Mouse (Mus musculus): Measurements from ENCODE around the gene Cys1. TPM values are rescaled to one million over a fixed set of nuclear protein-coding genes. Genes with fewer than 3 reads are reported as not detected.

Gene Cys1
- 0.90 and 1.0 TPM in 2 replicates for polyA plus RNA-seq (2015; fragmentation: Nextera tagmentation; extraction: Ambion mirVana)

DNA sequence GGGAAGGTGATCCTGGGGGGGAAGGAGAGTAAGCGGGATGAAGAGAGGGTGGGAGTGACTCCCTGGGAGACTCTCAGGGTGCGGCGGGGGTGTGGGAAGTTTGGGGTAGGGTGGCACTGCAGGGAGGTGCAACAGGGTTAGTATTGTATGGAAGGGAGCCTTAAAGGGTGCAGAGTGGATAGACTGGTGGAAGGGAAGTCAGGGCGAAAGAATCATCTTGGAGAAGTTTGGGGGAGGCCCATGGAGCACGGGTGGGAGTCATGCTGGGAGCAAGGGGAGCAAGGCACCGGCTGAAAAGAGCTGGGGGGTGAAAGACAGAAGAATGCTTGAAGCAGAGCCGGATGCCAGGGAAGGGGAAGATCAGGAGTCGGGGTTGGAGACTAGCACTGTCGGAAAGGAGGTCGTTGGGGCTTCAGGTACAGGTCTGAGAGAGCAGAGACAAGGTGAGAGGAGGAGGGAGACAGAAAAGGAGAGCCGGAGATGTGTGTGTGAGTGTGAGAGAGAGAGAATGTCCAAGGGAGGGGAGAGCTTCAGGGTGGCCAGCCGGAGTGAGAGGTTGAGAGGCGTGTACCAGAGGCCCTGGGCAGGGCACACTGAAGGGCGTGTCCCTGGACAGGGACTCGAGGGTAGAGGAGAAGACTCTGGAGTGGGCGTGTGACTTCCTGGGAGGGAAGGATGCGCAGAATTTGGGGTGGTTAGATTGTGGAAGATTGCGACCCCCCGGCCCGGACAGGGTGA, at the start of gene Cys1:
Gene Cys1 (minus strand): TSS at position 528 of the 738 bp plus-strand sequence.
- ATAC-seq = peak; percentile 66
- Histone ChIP-seq H3K4me1 (replicated peaks) (peaks cover 19% of the 10 kb centered on the region), H3K9me3 (no peaks in the 10 kb centered on the region), H3K27me3 (peaks cover 40% of the 10 kb centered on the region), H3K9ac (replicated peaks) (peak within 1 kb of the TSS; percentile 81), H3K4me2 (replicated peaks) (peak within 1 kb of the TSS; percentile 88), H3K36me3 (no peaks in the 10 kb centered on the region), H3K4me3 (replicated peaks) (peak within 1 kb of the TSS; percentile 65), H3K27ac (no peak within 1 kb of the TSS)
- WGBS = 4% methylated on average over 20 of the region's 20 CpGs

DNA sequence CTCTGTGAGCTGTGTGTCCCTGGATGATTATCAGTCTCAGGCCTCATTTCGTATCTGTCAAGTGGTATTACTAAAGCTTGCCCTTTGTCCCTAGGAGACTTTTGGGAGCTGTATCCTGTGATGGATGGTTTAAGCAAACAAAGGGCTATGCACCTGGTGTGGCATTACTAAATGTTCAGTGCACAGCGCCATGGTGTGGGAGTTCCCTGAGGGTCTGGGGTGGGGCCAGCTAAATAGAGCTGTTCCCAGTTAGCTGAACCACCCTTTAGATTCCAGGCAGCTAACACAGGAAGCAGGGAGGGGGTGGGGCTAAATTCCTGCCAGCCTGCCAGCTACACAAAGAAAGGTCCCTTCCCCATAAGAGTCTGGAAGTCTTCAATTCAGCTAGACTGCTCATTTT, 42.8 kb upstream of the Cys1 start:
- Histone ChIP-seq H3K9me3 (peaks cover 6% of the 10 kb centered on the region; the same call in 1 of the 2 replicates), H3K9ac (replicated peaks) (no peak overlapping the region), H3K4me3 (replicated peaks) (no peak overlapping the region), H3K27ac (0 out of 2 replicates have a peak overlapping the region, but pooled peaks have one; percentile 22), H3K27me3 (no peaks in the 10 kb centered on the region), H3K36me3 (no peaks in the 10 kb centered on the region), H3K4me1 (replicated peaks) (peaks cover 7% of the 10 kb centered on the region), H3K4me2 (replicated peaks) (0 out of 2 replicates have a peak overlapping the region, but pooled peaks have one; percentile 19)
- peak; percentile 89 for ATAC-seq
- 14% methylated on average over 2 of the region's 2 CpGs for WGBS

DNA sequence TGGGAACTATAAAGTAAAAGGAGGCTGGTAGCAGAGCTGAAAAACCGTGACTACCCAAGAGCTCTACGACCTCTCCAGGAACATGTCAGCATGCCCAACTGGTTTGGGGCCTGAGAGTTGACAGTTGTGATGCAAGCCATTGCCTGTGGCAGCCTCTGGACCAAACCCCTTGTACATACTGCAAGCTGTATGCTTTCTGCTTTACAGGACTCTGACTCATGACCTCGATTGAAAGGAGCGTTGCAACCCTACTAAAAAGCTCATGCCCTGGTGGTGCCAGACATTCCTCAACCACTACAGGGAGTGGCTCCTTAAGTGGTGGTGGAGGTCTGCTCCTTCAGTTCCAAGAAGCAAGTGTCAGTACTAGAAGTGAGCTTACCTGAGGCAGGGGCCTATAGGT, 42.2 kb upstream of the Cys1 start:
- Histone ChIP-seq H3K9me3 (0 out of 2 replicates have a peak, but pooled peaks cover 4% of the 10 kb centered on the region), H3K27ac (0 out of 2 replicates have a peak overlapping the region, but pooled peaks have one; percentile 22), H3K4me3 (replicated peaks) (no peak overlapping the region), H3K4me1 (replicated peaks) (peaks cover 7% of the 10 kb centered on the region), H3K4me2 (replicated peaks) (no peak overlapping the region), H3K9ac (replicated peaks) (no peak overlapping the region), H3K36me3 (no peaks in the 10 kb centered on the region), H3K27me3 (no peaks in the 10 kb centered on the region)
- WGBS = 82% methylated on average over 4 of the region's 4 CpGs
- ATAC-seq = 0 out of 2 replicates have a peak, but pooled peaks have one; percentile 43

DNA sequence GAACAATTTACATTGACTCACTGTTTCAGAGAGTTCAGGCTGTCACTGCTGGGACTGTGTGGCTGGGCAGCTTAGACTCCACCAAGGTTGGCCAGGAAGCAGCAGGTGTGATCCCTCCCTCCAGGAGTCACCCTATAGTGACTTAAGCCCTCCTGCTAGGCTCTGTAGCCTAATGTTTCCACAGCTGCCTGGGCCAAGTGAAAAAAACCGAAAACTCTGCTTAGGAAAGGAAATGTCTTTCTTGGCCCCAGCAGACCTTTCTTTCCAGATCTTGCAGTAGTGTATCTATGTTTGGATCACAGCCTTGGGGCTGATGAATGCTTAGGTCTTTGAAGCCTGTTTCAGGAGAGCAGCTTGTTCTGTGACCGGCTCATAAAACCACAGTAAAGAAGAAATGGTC, 41.8 kb upstream of the Cys1 start:
- no peak overlapping the region for H3K4me2 ChIP-seq (replicated peaks)
- no peaks in the 10 kb centered on the region for H3K36me3 ChIP-seq
- peaks cover 7% of the 10 kb centered on the region for H3K4me1 ChIP-seq (replicated peaks)
- no peak overlapping the region for H3K27ac ChIP-seq
- 71% methylated on average over 2 of the region's 2 CpGs for WGBS
- H3K4me3 ChIP-seq (replicated peaks) = no peak overlapping the region
- no peaks in the 10 kb centered on the region for H3K27me3 ChIP-seq
- ATAC-seq = no peak
- H3K9ac ChIP-seq (replicated peaks) = no peak overlapping the region
- H3K9me3 ChIP-seq = 0 out of 2 replicates have a peak, but pooled peaks cover 4% of the 10 kb centered on the region

DNA sequence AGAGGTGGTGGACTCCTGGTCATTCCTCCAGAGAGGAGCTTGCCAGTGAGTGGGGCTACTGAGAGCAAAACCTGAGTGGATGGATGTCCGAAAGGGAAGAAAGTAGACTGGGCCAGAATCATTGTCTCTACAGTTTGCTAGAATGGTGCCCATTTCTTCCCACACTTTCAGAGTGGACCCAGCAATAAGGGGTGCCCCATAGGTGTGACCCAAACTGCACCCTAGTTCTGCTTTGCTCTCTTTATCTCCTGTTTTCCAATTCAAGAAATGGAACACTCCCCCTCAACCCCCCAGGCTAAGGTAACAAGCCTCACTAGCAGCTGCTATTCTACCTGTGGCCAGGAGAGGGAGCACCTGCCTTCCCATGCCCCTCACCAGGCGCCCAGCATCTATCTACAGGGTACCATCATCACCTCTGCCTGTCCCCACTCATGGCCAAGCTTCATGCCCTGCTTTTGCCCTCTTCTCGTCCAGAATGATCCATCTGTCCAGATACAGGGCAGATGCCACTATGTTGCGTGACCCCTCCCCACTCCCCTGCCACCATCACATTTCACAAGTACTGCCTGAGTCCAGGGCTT, 35.2 kb upstream of the Cys1 start:
- WGBS = 49% methylated on average over 4 of the region's 4 CpGs
- Histone ChIP-seq H3K4me3 (replicated peaks) (no peak overlapping the region), H3K27me3 (no peaks in the 10 kb centered on the region), H3K4me2 (replicated peaks) (no peak overlapping the region), H3K9me3 (no peaks in the 10 kb centered on the region), H3K36me3 (peaks cover 9% of the 10 kb centered on the region; the same call in 1 of the 2 replicates), H3K9ac (replicated peaks) (no peak overlapping the region), H3K4me1 (replicated peaks) (peaks cover 6% of the 10 kb centered on the region), H3K27ac (no peak overlapping the region)
- ATAC-seq = peak; percentile 83

DNA sequence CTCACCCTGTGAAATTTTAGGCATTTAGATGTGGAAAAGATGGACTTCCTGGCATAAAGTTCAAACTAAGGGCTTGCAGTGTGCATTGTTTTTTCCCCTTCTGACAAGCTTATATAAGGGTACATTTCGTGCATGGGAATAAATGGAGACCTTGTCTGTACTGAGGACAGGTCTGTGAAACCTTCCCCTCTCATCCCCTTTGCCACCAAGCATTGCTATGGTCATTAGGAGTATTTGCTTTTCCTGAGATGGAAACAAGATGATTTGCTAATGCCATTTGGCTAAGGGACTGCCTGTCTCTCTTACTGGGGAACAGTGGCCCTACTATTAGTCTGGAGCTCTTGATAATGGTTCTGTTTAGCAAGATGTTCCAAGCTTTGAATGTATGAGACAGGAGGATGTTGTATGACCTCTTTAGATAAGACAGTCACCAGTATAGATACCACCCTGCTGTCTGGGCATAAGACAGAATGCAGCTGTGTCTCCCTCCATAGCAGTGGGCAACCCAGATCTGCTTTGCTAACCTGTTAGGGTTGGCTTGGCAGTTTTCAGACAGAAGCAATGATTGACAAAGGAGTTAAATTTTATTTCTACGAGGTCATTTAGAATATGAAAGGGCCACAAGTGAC, 33.8 kb upstream of the Cys1 start:
- H3K27ac ChIP-seq = no peak overlapping the region
- H3K9ac ChIP-seq (replicated peaks) = no peak overlapping the region
- WGBS = 79% methylated on average over 2 of the region's 2 CpGs

DNA sequence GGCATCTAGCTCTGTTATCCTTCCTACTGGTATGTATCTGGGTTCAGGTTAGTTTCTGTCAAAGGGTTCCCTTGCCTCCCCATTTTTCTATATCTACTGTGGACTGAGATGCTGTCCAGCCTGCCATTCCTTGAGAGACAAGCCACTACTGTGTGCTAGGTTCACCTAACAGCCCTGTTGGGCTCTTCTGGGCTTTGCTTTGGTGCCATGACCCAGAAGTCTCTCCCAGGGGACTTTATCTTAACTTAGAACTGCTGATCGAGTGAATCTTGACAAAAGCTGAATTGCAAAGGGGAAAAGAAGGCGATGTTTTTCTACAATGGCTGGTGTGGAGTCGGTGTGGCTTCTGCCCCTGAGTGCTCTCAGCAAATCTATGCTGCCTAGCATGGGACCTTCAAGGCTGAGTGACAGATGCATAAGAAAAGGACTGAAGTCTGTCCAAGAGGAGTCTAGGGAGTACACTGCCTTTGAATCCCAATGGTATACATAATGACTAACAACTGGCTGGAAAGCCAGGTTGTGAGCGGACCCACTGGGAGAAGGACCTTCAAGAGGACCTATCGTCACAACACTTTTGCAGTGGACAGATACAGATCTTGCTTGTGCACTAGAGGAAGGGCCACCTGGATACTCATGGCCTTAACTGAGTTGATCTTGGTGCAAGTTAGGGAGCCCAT, 33.1 kb upstream of the Cys1 start:
- no peaks in the 10 kb centered on the region for H3K27me3 ChIP-seq
- H3K9me3 ChIP-seq = no peaks in the 10 kb centered on the region
- H3K4me2 ChIP-seq (replicated peaks) = no peak overlapping the region
- H3K4me3 ChIP-seq (replicated peaks) = no peak overlapping the region
- WGBS = 71% methylated on average over 5 of the region's 5 CpGs
- H3K36me3 ChIP-seq = peaks cover 15% of the 10 kb centered on the region; the same call in 1 of the 2 replicates
- peaks cover 22% of the 10 kb centered on the region for H3K4me1 ChIP-seq (replicated peaks)
- no peak overlapping the region for H3K27ac ChIP-seq
- no peak overlapping the region for H3K9ac ChIP-seq (replicated peaks)
- ATAC-seq = no peak

More for the DNA sequence above, 33.8 kb upstream of the Cys1 start:
- Histone ChIP-seq H3K27me3 (no peaks in the 10 kb centered on the region), H3K36me3 (peaks cover 15% of the 10 kb centered on the region; the same call in 1 of the 2 replicates), H3K9me3 (no peaks in the 10 kb centered on the region), H3K4me2 (replicated peaks) (no peak overlapping the region), H3K4me1 (replicated peaks) (peaks cover 19% of the 10 kb centered on the region), H3K4me3 (replicated peaks) (no peak overlapping the region)
- ATAC-seq = no peak

DNA sequence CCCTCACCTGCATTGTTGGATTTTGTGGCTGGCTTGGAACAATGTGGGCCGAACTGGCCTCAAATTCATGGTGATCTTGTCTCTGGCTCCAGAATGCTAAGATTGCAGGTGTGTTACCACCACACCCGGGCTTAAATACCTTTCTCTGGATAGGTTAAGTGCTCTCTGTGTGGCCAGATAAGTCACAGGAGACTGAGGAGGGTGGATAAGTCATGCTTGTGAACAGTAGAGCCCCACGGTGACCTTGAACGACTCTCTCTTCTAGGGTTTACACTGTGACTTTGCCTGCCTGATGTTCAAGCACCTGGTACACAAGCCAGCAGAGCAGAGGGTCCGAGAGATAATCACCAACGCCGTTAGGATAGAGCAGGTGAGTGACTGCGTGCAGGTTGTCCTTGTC, 30.8 kb upstream of the Cys1 start:
- Histone ChIP-seq H3K4me3 (replicated peaks) (no peak overlapping the region), H3K4me2 (replicated peaks) (no peak overlapping the region), H3K36me3 (peaks cover 15% of the 10 kb centered on the region; the same call in 1 of the 2 replicates), H3K9ac (replicated peaks) (no peak overlapping the region), H3K9me3 (no peaks in the 10 kb centered on the region), H3K27me3 (no peaks in the 10 kb centered on the region), H3K4me1 (replicated peaks) (peaks cover 38% of the 10 kb centered on the region), H3K27ac (no peak overlapping the region)
- WGBS = 81% methylated on average over 8 of the region's 8 CpGs
- ATAC-seq = no peak

DNA sequence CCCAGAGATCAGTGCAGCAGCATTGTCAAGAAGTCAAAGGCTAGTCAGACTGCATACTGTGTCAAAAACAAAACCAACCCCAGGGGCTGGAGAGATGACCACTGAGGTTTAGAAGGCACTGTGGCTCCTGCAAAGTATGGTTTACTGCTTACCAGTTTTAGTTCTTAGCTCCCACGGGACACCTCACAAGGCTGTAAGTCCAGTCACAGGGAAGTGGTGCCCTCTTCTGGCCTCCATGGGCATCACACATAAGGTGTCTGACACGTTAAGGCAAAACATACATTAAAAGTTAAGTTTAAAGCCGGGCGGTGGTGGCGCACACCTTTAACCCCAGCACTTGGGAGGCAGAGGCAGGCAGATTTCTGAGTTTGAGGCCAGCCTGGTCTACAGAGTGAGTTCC, 29.1 kb upstream of the Cys1 start:
- WGBS = 64% methylated on average over 5 of the region's 5 CpGs

DNA sequence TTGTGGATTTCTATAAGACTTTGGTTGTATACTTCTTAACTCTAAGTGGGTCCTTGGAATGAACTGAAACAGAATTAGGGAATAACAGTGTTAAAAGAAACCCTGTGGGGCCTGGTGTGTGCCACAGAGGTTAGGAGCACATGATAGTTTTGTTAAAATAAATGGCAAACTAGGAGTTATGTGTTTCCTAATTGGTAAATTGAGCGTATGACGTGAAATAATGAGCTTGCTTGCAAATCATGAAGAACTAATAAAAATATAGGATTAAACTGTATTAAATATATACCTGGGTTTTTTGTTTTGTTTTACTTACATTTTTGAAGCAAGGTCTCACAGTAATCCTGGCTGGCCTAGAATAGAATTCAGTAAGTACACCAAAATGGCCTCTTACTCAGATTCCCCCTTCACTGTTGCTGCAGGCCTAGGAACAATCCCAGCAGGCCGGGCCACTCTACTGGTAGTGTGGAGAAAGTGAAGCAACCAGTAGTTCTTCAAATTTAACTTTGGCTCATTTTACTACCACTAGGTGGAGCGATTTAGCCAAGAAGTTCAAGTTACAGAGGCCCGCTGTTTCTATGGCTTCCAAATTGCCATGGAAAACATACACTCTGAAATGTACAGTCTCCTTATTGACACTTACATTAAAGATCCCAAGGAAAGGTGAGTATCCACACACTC, 28.4 kb upstream of the Cys1 start:
- no peak overlapping the region for H3K27ac ChIP-seq
- WGBS = 31% methylated on average over 5 of the region's 5 CpGs
- 0 out of 2 replicates have a peak, but pooled peaks cover 4% of the 10 kb centered on the region for H3K27me3 ChIP-seq
- no peak for ATAC-seq
- H3K4me2 ChIP-seq (replicated peaks) = peak overlapping the region; percentile 81
- peak overlapping the region; percentile 87 for H3K4me3 ChIP-seq (replicated peaks)
- H3K4me1 ChIP-seq (replicated peaks) = peaks cover 49% of the 10 kb centered on the region
- no peaks in the 10 kb centered on the region for H3K9me3 ChIP-seq
- H3K9ac ChIP-seq (replicated peaks) = no peak overlapping the region
- peaks cover 15% of the 10 kb centered on the region; the same call in 1 of the 2 replicates for H3K36me3 ChIP-seq

More for the DNA sequence above, 29.1 kb upstream of the Cys1 start:
- Histone ChIP-seq H3K27me3 (0 out of 2 replicates have a peak, but pooled peaks cover 4% of the 10 kb centered on the region), H3K9ac (replicated peaks) (no peak overlapping the region), H3K4me3 (replicated peaks) (peak overlapping the region; percentile 19; the same call in 1 of the 2 replicates), H3K4me2 (replicated peaks) (peak overlapping the region; percentile 81), H3K27ac (no peak overlapping the region), H3K36me3 (peaks cover 15% of the 10 kb centered on the region; the same call in 1 of the 2 replicates), H3K4me1 (replicated peaks) (peaks cover 49% of the 10 kb centered on the region), H3K9me3 (no peaks in the 10 kb centered on the region)
- ATAC-seq = no peak

DNA sequence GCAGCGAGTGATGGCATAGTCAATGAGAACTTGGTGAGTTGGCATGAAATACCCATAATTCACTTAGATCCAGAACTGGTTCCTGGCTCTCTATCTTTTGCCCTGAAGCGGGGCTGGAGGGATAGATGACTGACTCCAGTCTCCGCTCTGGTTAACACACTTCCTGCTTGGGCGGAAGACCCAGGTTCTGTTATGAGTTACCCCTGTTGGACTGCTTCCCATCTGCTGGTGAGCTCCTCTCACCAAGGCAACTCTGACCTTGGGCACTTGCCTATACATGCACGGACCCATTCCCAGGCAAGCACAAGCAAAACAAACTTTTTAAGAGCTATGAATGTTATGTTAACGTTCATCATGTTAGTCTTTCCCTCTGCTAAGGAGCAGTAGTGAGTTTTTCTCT, 27.8 kb upstream of the Cys1 start:
- Histone ChIP-seq H3K27me3 (0 out of 2 replicates have a peak, but pooled peaks cover 4% of the 10 kb centered on the region), H3K9ac (replicated peaks) (peak overlapping the region; percentile 86), H3K36me3 (peaks cover 15% of the 10 kb centered on the region; the same call in 1 of the 2 replicates), H3K27ac (no peak overlapping the region), H3K9me3 (no peaks in the 10 kb centered on the region), H3K4me2 (replicated peaks) (peak overlapping the region; percentile 81), H3K4me3 (replicated peaks) (peak overlapping the region; percentile 87), H3K4me1 (replicated peaks) (peaks cover 49% of the 10 kb centered on the region)
- ATAC-seq = no peak
- WGBS = 23% methylated on average over 6 of the region's 6 CpGs
